Mouse (Mus musculus): ENCODE results near the gene Scgb3a1.

DNA sequence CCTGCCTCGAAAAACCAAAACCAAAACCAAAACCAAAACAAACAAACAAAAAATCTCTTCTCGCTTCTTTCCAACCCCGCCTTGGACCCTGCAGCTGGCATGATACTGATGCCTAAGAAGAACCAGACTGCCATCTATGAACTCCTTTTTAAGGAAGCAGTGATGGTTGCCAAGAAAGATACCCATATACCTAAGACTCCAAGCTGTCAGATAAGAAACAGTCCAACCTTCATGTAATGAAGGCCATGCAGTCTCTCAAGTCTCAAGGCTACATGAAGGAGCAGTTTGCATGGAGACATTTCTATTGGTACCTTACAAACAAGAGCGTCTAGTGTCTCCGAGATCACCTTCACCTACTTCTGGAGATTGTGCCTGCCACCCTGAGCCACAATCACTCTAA is 34.4 kb downstream of the Scgb3a1 start:
- TF ChIP-seq POLR2A (IDR thresholded peaks at IDR 0.05; ENCODE audit: low read depth, low read length) (no peak), CTCF (IDR thresholded peaks at IDR 0.05; ENCODE audit: borderline replicate concordance, insufficient read depth, low read length) (no peak)
